7 mouse cellular contexts compared by ENCODE assay signal in genomic region chr5:8893300-8894103, GRCm38 (mm10). TPM values are rescaled to one million over a fixed set of nuclear protein-coding genes. Genes with fewer than 3 reads are reported as not detected.
DNase-seq lines count a peak whose midpoint lies in the region; ATAC-seq and TF ChIP-seq lines count a peak whose summit lies in the region.

Abcb4 (plus strand) TSS chr5:8893717.

- no peaks in the 10 kb centered on the region for H3K36me3 ChIP-seq in embryonic facial prominence, embryonic 13.5 days
- H3K36me3 ChIP-seq in heart, adult 2 months (ENCODE audit: control insufficient read depth, insufficient read depth, low read length), result no peaks in the 10 kb centered on the region
- no peaks in the 10 kb centered on the region for H3K36me3 ChIP-seq in kidney, adult 2 months (ENCODE audit: control insufficient read depth, insufficient read depth, low read length)
- no peaks in the 10 kb centered on the region for H3K36me3 ChIP-seq in limb, embryonic 11.5 days (ENCODE audit: control insufficient read depth, insufficient read depth, low read length)
- no peaks in the 10 kb centered on the region for H3K36me3 ChIP-seq in midbrain, embryonic 12.5 days

- H3K9ac ChIP-seq in embryonic facial prominence, embryonic 13.5 days, result peak within 1 kb of the TSS; percentile 70
- peak within 1 kb of the TSS; percentile 87 for H3K9ac ChIP-seq in heart, adult 2 months (ENCODE audit: low read depth, low read length)
- peak within 1 kb of the TSS; percentile 47 for H3K9ac ChIP-seq in limb, embryonic 11.5 days (ENCODE audit: low read length)
- H3K9ac ChIP-seq in midbrain, embryonic 12.5 days (replicated peaks), result peak within 1 kb of the TSS; percentile 73

- TF ChIP-seq CTCF in heart, adult 2 months (IDR thresholded peaks at IDR 0.05), result peak; percentile 74
- TF ChIP-seq CTCF in kidney, adult 2 months (conservative IDR thresholded peaks at IDR 0.05; ENCODE audit: insufficient read depth, insufficient read length, low read depth, low read length), result 0 out of 2 replicates have a peak, but pooled peaks have one; percentile 26

- H3K27ac ChIP-seq in embryonic facial prominence, embryonic 13.5 days, result no peak within 1 kb of the TSS
- H3K27ac ChIP-seq in heart, adult 2 months, result peak within 1 kb of the TSS; percentile 64
- no peak within 1 kb of the TSS for H3K27ac ChIP-seq in kidney, adult 2 months (ENCODE audit: insufficient read depth, low read depth, low read length)
- H3K27ac ChIP-seq in limb, embryonic 11.5 days (replicated peaks; ENCODE audit: low read depth, low read length), result no peak within 1 kb of the TSS
- H3K27ac ChIP-seq in midbrain, embryonic 12.5 days (replicated peaks), result no peak within 1 kb of the TSS

- H3K9me3 ChIP-seq in embryonic facial prominence, embryonic 13.5 days, result 0 out of 2 replicates have a peak, but pooled peaks cover 3% of the 10 kb centered on the region
- H3K9me3 ChIP-seq in limb, embryonic 11.5 days (ENCODE audit: control insufficient read depth, low read length), result no peaks in the 10 kb centered on the region
- H3K9me3 ChIP-seq in midbrain, embryonic 12.5 days, result peaks cover 3% of the 10 kb centered on the region; the same call in 1 of the 2 replicates

- peak; percentile 73 for ATAC-seq in embryonic facial prominence, embryonic 13.5 days (ENCODE audit: insufficient number of reproducible peaks, insufficient read depth, low FRiP score, low TSS enrichment, low read depth)
- peak; percentile 81; the same call in 1 of the 2 replicates for ATAC-seq in limb, embryonic 11.5 days (ENCODE audit: insufficient number of reproducible peaks, low FRiP score, low TSS enrichment, low read depth)
- ATAC-seq in midbrain, embryonic 12.5 days (ENCODE audit: low FRiP score, low read depth), result peak; percentile 95

- 1% methylated on average over 62 of the region's 65 CpGs for WGBS in embryonic facial prominence, embryonic 13.5 days
- WGBS in heart, adult 2 months, result under 1% methylated on average over 65 of the region's 65 CpGs
- WGBS in kidney, adult 2 months, result under 1% methylated on average over 65 of the region's 65 CpGs
- under 1% methylated on average over 65 of the region's 65 CpGs for WGBS in limb, embryonic 11.5 days
- WGBS in midbrain, embryonic 12.5 days, result 1% methylated on average over 65 of the region's 65 CpGs

- H3K4me2 ChIP-seq in embryonic facial prominence, embryonic 13.5 days, result peak within 1 kb of the TSS; percentile 95
- peak within 1 kb of the TSS; percentile 89 for H3K4me2 ChIP-seq in limb, embryonic 11.5 days (ENCODE audit: low read depth, severe bottlenecking)
- peak within 1 kb of the TSS; percentile 94 for H3K4me2 ChIP-seq in midbrain, embryonic 12.5 days (replicated peaks)

- intact Hi-C loops in heart, adult 2 months (cut with DNase I), result loop anchor here (5.0 kb wide), 1 partner anchor 104 kb away; the partner anchor contains the start of gene Crot

- H3K4me1 ChIP-seq in embryonic facial prominence, embryonic 13.5 days, result no peaks in the 10 kb centered on the region
- peaks cover 2% of the 10 kb centered on the region for H3K4me1 ChIP-seq in heart, adult 2 months (ENCODE audit: control insufficient read depth, insufficient read depth, low read length)
- peaks cover 3% of the 10 kb centered on the region; the same call in 1 of the 2 replicates for H3K4me1 ChIP-seq in kidney, adult 2 months (ENCODE audit: control insufficient read depth, insufficient read depth, low read length)
- no peaks in the 10 kb centered on the region for H3K4me1 ChIP-seq in limb, embryonic 11.5 days (ENCODE audit: control insufficient read depth, insufficient read depth, low read length)
- H3K4me1 ChIP-seq in midbrain, embryonic 12.5 days, result 0 out of 2 replicates have a peak, but pooled peaks cover 2% of the 10 kb centered on the region

- H3K4me3 ChIP-seq in embryonic facial prominence, embryonic 13.5 days, result peak within 1 kb of the TSS; percentile 60
- H3K4me3 ChIP-seq in heart, adult 2 months, result peak within 1 kb of the TSS; percentile 65
- peak within 1 kb of the TSS; percentile 51 for H3K4me3 ChIP-seq in kidney, adult 2 months (ENCODE audit: insufficient read depth, low read depth, low read length)
- H3K4me3 ChIP-seq in limb, embryonic 11.5 days (ENCODE audit: low read depth, low read length), result peak within 1 kb of the TSS; percentile 48
- peak within 1 kb of the TSS; percentile 73 for H3K4me3 ChIP-seq in midbrain, embryonic 12.5 days

- TF ChIP-seq POLR2A in heart, adult 2 months (IDR thresholded peaks at IDR 0.05; ENCODE audit: insufficient read depth, low read depth, low read length), result no peak
- TF ChIP-seq POLR2A in kidney, adult 2 months (IDR thresholded peaks at IDR 0.05; ENCODE audit: low read depth, low read length), result no peak

- H3K79me2 ChIP-seq in heart, adult 2 months (replicated peaks; ENCODE audit: control insufficient read depth, insufficient read depth, low read length), result no peaks in the 10 kb centered on the region

- no peak for TF ChIP-seq EP300 in heart, adult 2 months (IDR thresholded peaks at IDR 0.05; ENCODE audit: insufficient read depth, low read depth, low read length)

- H3K27me3 ChIP-seq in embryonic facial prominence, embryonic 13.5 days, result peaks cover 41% of the 10 kb centered on the region
- no peaks in the 10 kb centered on the region for H3K27me3 ChIP-seq in heart, adult 2 months (ENCODE audit: control insufficient read depth, insufficient read depth, low read length)
- H3K27me3 ChIP-seq in kidney, adult 2 months (replicated peaks; ENCODE audit: control insufficient read depth, insufficient read depth, low read length), result no peaks in the 10 kb centered on the region
- peaks cover 10% of the 10 kb centered on the region for H3K27me3 ChIP-seq in limb, embryonic 11.5 days (ENCODE audit: control insufficient read depth, insufficient read depth, low read length)
- peaks cover 23% of the 10 kb centered on the region for H3K27me3 ChIP-seq in midbrain, embryonic 12.5 days

- DNase-seq in adrenal gland, postnatal 4 days (ENCODE audit: low spot score in 2 of 2), result peak; percentile 23 to 43
- DNase-seq in heart, adult 2 months, result peak; percentile 78 to 83
- peak; percentile 51 for DNase-seq in kidney, adult 2 months
- DNase-seq in limb, embryonic 11.5 days (ENCODE audit: low spot score), result peak; percentile 70
- DNase-seq in skeletal muscle tissue, adult 2 months (ENCODE audit: low read depth, low spot score), result peak; percentile 68

RNA-seq across cellular contexts. Expression of gene Abcb4, which starts in this region (rescaled TPM):
- total RNA-seq in adrenal gland, postnatal 4 days (2021), result 10 to 100 TPM in 1 of 2 experiments, 1 to 10 TPM in 1; 7.9 to 17.9 TPM
- polyA plus RNA-seq in embryonic facial prominence, embryonic 13.5 days (2015; fragmentation: Nextera tagmentation; extraction: Ambion mirVana), result 0.20 and 1.2 TPM in 2 replicates
- total RNA-seq in heart, adult 2 months (2021), result 10 to 100 TPM; 14.2 to 19.0 TPM
- polyA plus RNA-seq in heart, adult 2 months (2012; rRNA removed), result 7.1 and 10.1 TPM in 2 replicates
- 0.15 and 0.33 TPM in 2 replicates for polyA plus RNA-seq in kidney, adult 2 months (2012; rRNA removed)
- polyA plus RNA-seq in limb, embryonic 11.5 days (2014; fragmentation: Nextera tagmentation; extraction: Ambion mirVana), result 0.31 and 0.37 TPM in 2 replicates
- 0.93 TPM in 2 replicates for polyA plus RNA-seq in midbrain, embryonic 12.5 days (2016; fragmentation: Nextera tagmentation; extraction: Ambion mirVana)

Comparison
In these comparisons a context has a peak if more than half of its experiments do, and no peak if none do; other contexts are left out.
1. Peak in DNase-seq and H3K4me3 ChIP-seq in kidney, adult 2 months; RNA of the gene not detected or under 1 TPM.
2. Peak in DNase-seq, ATAC-seq, H3K4me3 ChIP-seq, H3K9ac ChIP-seq and H3K4me2 ChIP-seq in limb, embryonic 11.5 days; RNA of the gene not detected or under 1 TPM.
3. Peak in ATAC-seq, H3K4me3 ChIP-seq, H3K9ac ChIP-seq and H3K4me2 ChIP-seq in midbrain, embryonic 12.5 days; RNA of the gene not detected or under 1 TPM.